Mouse (Mus musculus): ENCODE results near the gene Lin7a. TPM values are rescaled to one million over a fixed set of nuclear protein-coding genes. Genes with fewer than 3 reads are reported as not detected.
A peak's percentile ranks its signal among the peaks of the same experiment; 100 is the strongest.

Gene Lin7a
- polyA plus RNA-seq, 1 experiment from 2014 or later: 8.1 TPM

DNA sequence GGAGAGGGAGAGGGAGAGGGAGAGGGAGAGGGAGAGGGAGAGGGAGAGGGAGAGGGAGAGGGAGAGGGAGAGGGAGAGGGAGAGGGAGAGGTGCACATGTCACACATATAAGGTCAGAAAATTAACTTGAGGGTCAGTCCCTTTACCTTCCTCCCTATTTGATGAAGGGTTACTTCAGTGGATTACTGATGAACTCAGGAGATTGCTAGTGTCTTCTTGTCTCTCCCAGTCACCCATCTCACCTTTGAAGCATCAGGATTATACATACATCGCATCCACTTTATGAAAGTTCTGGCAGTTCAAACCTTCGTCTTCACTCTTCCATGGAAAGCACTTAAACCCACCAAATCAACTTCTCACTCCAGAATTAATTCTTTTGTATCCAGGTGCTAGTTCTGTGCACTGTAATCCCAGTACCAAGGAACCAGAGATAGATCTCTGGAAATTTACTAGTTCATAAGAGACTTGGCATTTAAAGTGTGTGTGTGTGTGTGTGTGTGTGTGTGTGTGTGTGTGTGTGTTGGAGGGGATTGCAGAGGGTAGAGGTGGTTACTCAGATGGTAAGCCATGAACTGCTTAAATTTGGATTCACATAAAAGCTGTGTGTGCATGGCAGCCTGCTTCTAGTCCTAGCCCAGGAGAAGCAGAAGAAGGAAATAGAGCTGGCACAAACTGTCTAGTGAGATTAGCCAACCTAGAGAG, 19.5 kb upstream of the Lin7a start:
- Histone ChIP-seq H3K9ac (replicated peaks; ENCODE audit: low read depth, low read length) (no peak overlapping the region), H3K27ac (ENCODE audit: low read length) (no peak overlapping the region), H3K9me3 (ENCODE audit: control insufficient read depth, low read depth, low read length) (no peaks in the 10 kb centered on the region), H3K36me3 (ENCODE audit: control insufficient read depth, insufficient read depth, low read length) (no peaks in the 10 kb centered on the region), H3K4me3 (ENCODE audit: low read depth, low read length) (no peak overlapping the region), H3K4me1 (ENCODE audit: control insufficient read depth, insufficient read depth, low read length) (no peaks in the 10 kb centered on the region), H3K27me3 (ENCODE audit: control insufficient read depth, insufficient read depth, low read length) (no peaks in the 10 kb centered on the region), H3K4me2 (replicated peaks; ENCODE audit: low read depth, low read length) (no peak overlapping the region)
- no peak for ATAC-seq (ENCODE audit: insufficient number of reproducible peaks, insufficient read depth, low FRiP score, low read depth)
- WGBS: 84% methylated on average over 2 of the region's 2 CpGs

DNA sequence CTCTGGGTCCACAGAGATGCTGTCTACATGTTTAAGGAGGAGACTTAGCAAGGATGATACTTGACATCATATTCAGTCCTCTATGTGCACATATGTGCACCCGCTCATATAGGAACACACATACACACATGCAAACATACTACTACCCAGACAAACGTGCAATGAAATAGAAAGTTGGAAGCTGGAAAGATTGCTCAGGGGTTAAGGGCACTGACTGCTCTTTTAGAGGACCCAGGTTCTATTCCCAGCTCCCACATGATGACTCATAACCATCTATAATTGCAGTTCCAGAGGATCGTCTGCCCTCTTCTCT, 19.0 kb upstream of the Lin7a start:
- Histone ChIP-seq H3K4me3 (ENCODE audit: low read depth, low read length) (no peak overlapping the region), H3K9me3 (ENCODE audit: control insufficient read depth, low read depth, low read length) (no peaks in the 10 kb centered on the region), H3K27ac (ENCODE audit: low read length) (no peak overlapping the region), H3K27me3 (ENCODE audit: control insufficient read depth, insufficient read depth, low read length) (no peaks in the 10 kb centered on the region), H3K9ac (replicated peaks; ENCODE audit: low read depth, low read length) (no peak overlapping the region), H3K4me1 (ENCODE audit: control insufficient read depth, insufficient read depth, low read length) (no peaks in the 10 kb centered on the region), H3K4me2 (replicated peaks; ENCODE audit: low read depth, low read length) (no peak overlapping the region), H3K36me3 (ENCODE audit: control insufficient read depth, insufficient read depth, low read length) (no peaks in the 10 kb centered on the region)
- ATAC-seq (ENCODE audit: insufficient number of reproducible peaks, insufficient read depth, low FRiP score, low read depth): no peak
- WGBS: 91% methylated on average over 3 of the region's 3 CpGs

DNA sequence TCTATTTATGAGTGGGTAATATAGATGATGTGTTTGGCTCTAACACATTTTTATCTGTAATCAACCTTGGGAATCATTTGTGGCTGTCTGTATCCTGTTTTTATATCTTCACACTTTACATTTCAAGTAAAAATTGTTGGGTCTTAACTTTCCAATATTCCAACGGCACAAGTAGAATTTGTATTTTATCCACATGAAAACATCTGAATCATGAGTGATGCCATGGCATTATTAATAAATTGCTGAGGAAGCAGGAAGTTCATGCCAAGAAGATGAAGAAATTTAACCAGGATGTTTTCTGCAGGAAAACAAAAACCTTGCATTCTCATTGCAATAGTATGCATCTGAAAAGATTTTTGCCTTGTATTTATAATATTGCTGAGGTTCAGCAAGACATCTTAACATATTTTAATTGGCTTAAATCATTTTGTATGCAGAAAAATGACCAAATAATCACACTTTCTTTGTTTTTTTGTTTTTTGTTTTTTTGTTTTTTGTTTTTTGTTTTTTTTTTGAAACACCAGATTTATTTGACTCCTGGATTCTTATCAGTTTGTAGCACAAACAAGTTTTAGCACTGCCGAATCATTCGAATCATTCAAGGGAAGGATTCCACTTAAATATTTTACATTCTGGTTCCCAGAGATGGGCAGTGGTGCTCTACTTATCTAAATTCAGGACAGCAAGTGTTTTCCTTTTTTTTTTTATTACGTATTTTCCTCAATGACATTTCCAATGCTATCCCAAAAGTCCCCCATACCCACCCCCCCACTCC, 18.1 kb upstream of the Lin7a start:
- H3K9me3 ChIP-seq (ENCODE audit: control insufficient read depth, low read depth, low read length): no peaks in the 10 kb centered on the region
- no peak for ATAC-seq (ENCODE audit: insufficient number of reproducible peaks, insufficient read depth, low FRiP score, low read depth)
- H3K4me3 ChIP-seq (ENCODE audit: low read depth, low read length): no peak overlapping the region
- no peaks in the 10 kb centered on the region for H3K27me3 ChIP-seq (ENCODE audit: control insufficient read depth, insufficient read depth, low read length)
- no peak overlapping the region for H3K27ac ChIP-seq (ENCODE audit: low read length)
- H3K4me1 ChIP-seq (ENCODE audit: control insufficient read depth, insufficient read depth, low read length): no peaks in the 10 kb centered on the region
- 86% methylated on average over 4 of the region's 4 CpGs for WGBS
- H3K36me3 ChIP-seq (ENCODE audit: control insufficient read depth, insufficient read depth, low read length): no peaks in the 10 kb centered on the region
- no peak overlapping the region for H3K9ac ChIP-seq (replicated peaks; ENCODE audit: low read depth, low read length)
- H3K4me2 ChIP-seq (replicated peaks; ENCODE audit: low read depth, low read length): no peak overlapping the region

DNA sequence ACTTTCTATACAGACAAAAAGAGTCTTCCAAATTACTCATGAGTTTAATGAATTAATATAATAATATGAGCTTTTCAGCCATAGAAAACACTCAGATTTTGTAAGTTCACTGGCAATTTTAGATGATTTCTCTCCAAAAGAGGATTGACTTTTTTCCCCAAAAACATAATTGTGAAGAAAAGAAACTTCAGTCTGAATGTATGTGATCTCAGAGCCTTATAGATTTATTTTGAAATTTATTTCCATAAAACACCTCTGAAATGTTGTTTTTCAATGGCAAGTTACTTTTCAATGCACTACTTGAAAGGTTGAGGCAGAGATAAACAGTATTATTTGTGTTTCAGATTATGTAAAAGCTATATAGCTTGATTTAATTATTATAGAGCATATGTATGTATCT, 16.8 kb upstream of the Lin7a start:
- no peaks in the 10 kb centered on the region for H3K27me3 ChIP-seq (ENCODE audit: control insufficient read depth, insufficient read depth, low read length)
- no peak overlapping the region for H3K9ac ChIP-seq (replicated peaks; ENCODE audit: low read depth, low read length)
- no peaks in the 10 kb centered on the region for H3K36me3 ChIP-seq (ENCODE audit: control insufficient read depth, insufficient read depth, low read length)
- H3K4me3 ChIP-seq (ENCODE audit: low read depth, low read length): no peak overlapping the region
- no peaks in the 10 kb centered on the region for H3K4me1 ChIP-seq (ENCODE audit: control insufficient read depth, insufficient read depth, low read length)
- H3K27ac ChIP-seq (ENCODE audit: low read length): no peak overlapping the region
- no peak overlapping the region for H3K4me2 ChIP-seq (replicated peaks; ENCODE audit: low read depth, low read length)
- no peak for ATAC-seq (ENCODE audit: insufficient number of reproducible peaks, insufficient read depth, low FRiP score, low read depth)
- no peaks in the 10 kb centered on the region for H3K9me3 ChIP-seq (ENCODE audit: control insufficient read depth, low read depth, low read length)

DNA sequence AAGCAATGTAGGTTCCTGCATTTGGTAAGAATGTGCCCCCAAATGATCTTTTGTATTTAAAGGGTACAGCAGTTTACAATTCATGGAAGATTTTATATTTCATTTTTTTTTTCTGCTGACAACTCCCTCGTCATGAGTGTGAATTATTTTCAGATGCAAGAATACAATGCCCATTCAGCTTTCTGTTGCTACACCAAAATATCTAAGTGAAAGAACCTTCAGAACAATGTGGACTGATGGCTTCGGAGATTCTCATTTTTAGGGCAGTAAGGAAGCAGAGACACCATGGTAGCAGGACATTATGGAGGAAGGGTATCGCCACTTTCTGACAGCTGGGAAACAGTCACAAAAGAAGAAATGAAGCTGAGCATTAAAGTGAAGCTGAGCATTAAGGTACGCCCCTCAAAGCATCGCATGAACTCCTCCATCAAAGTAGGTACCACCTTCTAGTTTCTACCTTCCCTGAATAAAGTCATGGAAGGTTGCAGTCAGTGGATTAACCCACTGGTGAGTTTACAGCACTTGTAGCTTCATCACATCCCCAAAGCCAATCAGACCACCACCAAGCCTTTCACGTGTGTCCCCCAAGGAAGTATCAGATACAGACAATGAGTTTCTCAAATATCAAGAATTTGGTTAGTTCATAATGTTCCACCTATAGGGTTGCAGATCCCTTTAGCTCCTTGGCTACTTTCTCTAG, 16.0 kb upstream of the Lin7a start:
- no peak overlapping the region for H3K27ac ChIP-seq (ENCODE audit: low read length)
- H3K36me3 ChIP-seq (ENCODE audit: control insufficient read depth, insufficient read depth, low read length): no peaks in the 10 kb centered on the region
- 89% methylated on average over 6 of the region's 6 CpGs for WGBS
- no peak overlapping the region for H3K4me2 ChIP-seq (replicated peaks; ENCODE audit: low read depth, low read length)
- no peak for ATAC-seq (ENCODE audit: insufficient number of reproducible peaks, insufficient read depth, low FRiP score, low read depth)
- no peak overlapping the region for H3K9ac ChIP-seq (replicated peaks; ENCODE audit: low read depth, low read length)
- no peaks in the 10 kb centered on the region for H3K9me3 ChIP-seq (ENCODE audit: control insufficient read depth, low read depth, low read length)
- no peaks in the 10 kb centered on the region for H3K27me3 ChIP-seq (ENCODE audit: control insufficient read depth, insufficient read depth, low read length)
- H3K4me3 ChIP-seq (ENCODE audit: low read depth, low read length): no peak overlapping the region
- H3K4me1 ChIP-seq (ENCODE audit: control insufficient read depth, insufficient read depth, low read length): no peaks in the 10 kb centered on the region

DNA sequence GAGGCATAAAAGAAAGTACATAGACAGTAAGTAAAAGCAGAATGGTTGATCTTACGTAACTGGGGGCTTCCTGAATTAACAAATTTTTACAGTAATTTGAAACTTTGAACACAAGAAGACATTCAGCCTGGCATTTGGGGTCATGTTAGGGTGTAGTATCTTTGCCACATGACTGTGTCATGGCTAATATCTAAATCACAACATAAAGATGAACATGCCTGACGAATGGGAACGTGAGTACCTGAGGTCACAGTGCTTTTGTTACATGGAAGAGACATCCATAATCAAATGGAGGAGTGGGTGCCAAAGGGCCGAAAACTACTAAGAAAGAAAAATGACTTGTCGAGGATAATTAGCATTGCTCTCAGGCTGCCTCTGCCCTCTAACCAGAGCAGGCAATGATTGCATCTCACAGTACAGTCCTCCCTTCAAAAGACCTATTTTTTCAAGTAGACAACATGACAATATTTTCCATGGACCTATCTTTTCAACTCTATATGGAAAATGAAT, 15.0 kb upstream of the Lin7a start:
- no peaks in the 10 kb centered on the region for H3K9me3 ChIP-seq (ENCODE audit: control insufficient read depth, low read depth, low read length)
- no peak overlapping the region for H3K9ac ChIP-seq (replicated peaks; ENCODE audit: low read depth, low read length)
- no peaks in the 10 kb centered on the region for H3K36me3 ChIP-seq (ENCODE audit: control insufficient read depth, insufficient read depth, low read length)
- 73% methylated on average over 5 of the region's 5 CpGs for WGBS
- no peak overlapping the region for H3K4me2 ChIP-seq (replicated peaks; ENCODE audit: low read depth, low read length)
- H3K27ac ChIP-seq (ENCODE audit: low read length): no peak overlapping the region
- no peak for ATAC-seq (ENCODE audit: insufficient number of reproducible peaks, insufficient read depth, low FRiP score, low read depth)
- no peaks in the 10 kb centered on the region for H3K4me1 ChIP-seq (ENCODE audit: control insufficient read depth, insufficient read depth, low read length)
- no peaks in the 10 kb centered on the region for H3K27me3 ChIP-seq (ENCODE audit: control insufficient read depth, insufficient read depth, low read length)
- H3K4me3 ChIP-seq (ENCODE audit: low read depth, low read length): no peak overlapping the region

DNA sequence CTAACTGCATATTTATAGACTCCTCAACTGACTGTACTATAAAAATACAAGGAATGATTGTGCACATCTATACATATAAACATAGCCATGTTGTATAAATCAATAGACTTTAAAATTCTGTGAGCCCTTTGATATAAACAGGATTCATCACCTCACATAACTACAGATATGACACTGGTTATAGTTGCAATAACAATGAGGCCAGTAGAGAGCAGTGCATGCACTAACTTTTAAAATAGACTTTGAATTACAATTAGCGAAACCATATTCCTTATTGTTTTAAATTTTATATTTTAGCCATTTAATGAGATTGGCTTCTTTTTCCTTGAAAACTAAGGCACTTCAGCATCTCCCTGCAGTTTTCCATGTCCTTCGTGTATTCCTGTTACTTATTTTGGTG, 11.1 kb upstream of the Lin7a start:
- no peaks in the 10 kb centered on the region for H3K9me3 ChIP-seq (ENCODE audit: control insufficient read depth, low read depth, low read length)
- H3K4me3 ChIP-seq (ENCODE audit: low read depth, low read length): no peak overlapping the region
- no peak overlapping the region for H3K9ac ChIP-seq (replicated peaks; ENCODE audit: low read depth, low read length)
- WGBS: 84% methylated on average over 2 of the region's 2 CpGs
- H3K4me2 ChIP-seq (replicated peaks; ENCODE audit: low read depth, low read length): no peak overlapping the region
- no peaks in the 10 kb centered on the region for H3K27me3 ChIP-seq (ENCODE audit: control insufficient read depth, insufficient read depth, low read length)
- no peaks in the 10 kb centered on the region for H3K4me1 ChIP-seq (ENCODE audit: control insufficient read depth, insufficient read depth, low read length)
- H3K27ac ChIP-seq (ENCODE audit: low read length): no peak overlapping the region
- no peaks in the 10 kb centered on the region for H3K36me3 ChIP-seq (ENCODE audit: control insufficient read depth, insufficient read depth, low read length)
- no peak for ATAC-seq (ENCODE audit: insufficient number of reproducible peaks, insufficient read depth, low FRiP score, low read depth)

DNA sequence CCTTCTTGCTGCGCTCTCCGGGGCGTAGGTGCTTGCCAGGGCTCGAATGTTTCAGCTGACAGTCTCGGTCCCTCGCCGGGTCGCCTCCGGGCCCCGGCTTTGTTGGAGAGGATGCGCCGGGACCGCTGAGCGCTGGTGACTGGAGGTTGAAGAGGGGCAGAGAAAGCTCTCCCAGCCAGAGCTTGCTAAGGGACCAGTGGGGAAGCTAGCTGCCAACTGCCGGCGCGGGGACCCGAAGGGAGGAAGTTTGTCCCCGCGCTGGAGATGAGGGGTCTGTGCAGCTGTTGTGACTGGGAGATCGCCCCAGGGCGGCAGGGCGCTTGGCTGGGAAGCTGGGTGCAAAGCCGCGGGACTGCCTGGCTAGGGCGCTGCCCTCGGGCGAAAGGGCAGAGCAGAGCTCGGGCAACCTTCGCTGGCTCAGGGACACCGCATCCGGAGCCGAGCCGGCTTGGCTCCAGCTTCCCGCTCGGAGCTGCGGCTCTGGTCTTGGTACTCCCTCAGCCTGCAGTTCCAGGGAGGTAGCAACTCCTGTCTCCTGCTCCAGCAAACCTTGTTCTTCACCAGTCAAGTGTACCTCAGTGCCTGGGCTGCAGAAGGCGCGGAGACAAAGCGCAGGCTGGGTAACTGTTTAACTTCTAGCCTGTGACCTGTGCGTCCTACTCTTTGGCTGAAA, 781 bp downstream of the Lin7a start:
- Histone ChIP-seq H3K27me3 (ENCODE audit: control insufficient read depth, insufficient read depth, low read length) (no peaks in the 10 kb centered on the region), H3K4me1 (ENCODE audit: control insufficient read depth, insufficient read depth, low read length) (no peaks in the 10 kb centered on the region), H3K36me3 (ENCODE audit: control insufficient read depth, insufficient read depth, low read length) (no peaks in the 10 kb centered on the region), H3K9ac (replicated peaks; ENCODE audit: low read depth, low read length) (peak overlapping the region; percentile 52), H3K4me3 (ENCODE audit: low read depth, low read length) (peak overlapping the region; percentile 62), H3K4me2 (replicated peaks; ENCODE audit: low read depth, low read length) (peak overlapping the region; percentile 67), H3K27ac (ENCODE audit: low read length) (no peak overlapping the region), H3K9me3 (ENCODE audit: control insufficient read depth, low read depth, low read length) (no peaks in the 10 kb centered on the region)
- ATAC-seq (ENCODE audit: insufficient number of reproducible peaks, insufficient read depth, low FRiP score, low read depth): peak; percentile 57; the same call in 1 of the 2 replicates
- WGBS: under 1% methylated on average over 41 of the region's 41 CpGs
